ENCODE assay signal across 15 mouse cellular contexts in the genomic region with DNA sequence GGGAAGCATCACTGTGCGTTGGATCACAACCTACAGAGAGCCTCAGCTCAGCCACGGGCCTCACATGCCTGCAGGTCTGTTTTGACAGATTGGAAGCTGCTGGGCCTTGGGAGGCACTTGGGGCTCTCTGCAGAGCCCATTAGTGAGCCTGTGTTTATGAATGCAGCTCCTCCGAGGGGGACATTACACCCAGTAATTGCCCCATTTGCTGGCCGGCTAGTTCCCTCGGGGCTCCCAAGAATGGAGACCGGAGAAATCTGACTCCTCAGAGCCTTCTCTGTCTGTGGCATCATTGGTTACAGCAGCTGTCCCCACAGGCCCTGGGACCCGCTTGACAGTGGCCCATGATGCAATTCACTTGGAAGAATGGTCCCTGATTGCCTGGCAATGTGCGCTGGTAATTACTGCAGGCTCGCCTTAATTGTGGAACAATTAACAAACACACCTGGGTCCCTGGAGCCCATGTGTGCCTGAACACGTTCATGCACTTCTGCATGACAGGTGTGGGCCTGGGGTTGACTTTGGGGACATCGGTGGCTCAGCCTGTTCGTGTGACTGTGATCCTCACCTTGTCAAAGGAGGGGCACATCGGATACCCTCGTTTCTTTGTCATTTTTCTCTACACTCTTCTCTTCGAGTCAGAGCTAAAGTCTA. TPM values are rescaled to one million over a fixed set of nuclear protein-coding genes. Genes with fewer than 3 reads are reported as not detected.
DNase-seq lines count a peak whose midpoint lies in the region; ATAC-seq lines count a peak whose summit lies in the region.
"Had no signal": no experiment of that assay in that cellular context is flagged by ENCODE, and none has a peak within 500 bp of the region (broad histone marks: within the 10 kb centered on the region; RNA-seq: fewer than 3 reads in every experiment).

No protein-coding gene starts in this region.

- H3K27me3 ChIP-seq in forebrain, embryonic 12.5 days = no peaks in the 10 kb centered on the region
- no peaks in the 10 kb centered on the region for H3K27me3 ChIP-seq in hindbrain, embryonic 15.5 days
- H3K27me3 ChIP-seq in midbrain, embryonic 15.5 days (replicated peaks) = no peaks in the 10 kb centered on the region
- H3K27me3 ChIP-seq: liver, embryonic 12.5 days had no signal

- no peak overlapping the region for H3K4me2 ChIP-seq in forebrain, embryonic 12.5 days
- no peak overlapping the region for H3K4me2 ChIP-seq in hindbrain, embryonic 15.5 days
- no peak overlapping the region for H3K4me2 ChIP-seq in midbrain, embryonic 15.5 days
- H3K4me2 ChIP-seq: liver, embryonic 12.5 days had no signal

- no peaks in the 10 kb centered on the region for H3K9me3 ChIP-seq in forebrain, embryonic 12.5 days
- no peaks in the 10 kb centered on the region for H3K9me3 ChIP-seq in hindbrain, embryonic 15.5 days
- no peaks in the 10 kb centered on the region for H3K9me3 ChIP-seq in midbrain, embryonic 15.5 days
- H3K9me3 ChIP-seq: liver, embryonic 12.5 days had no signal

- H3K9ac ChIP-seq in forebrain, embryonic 12.5 days = no peak overlapping the region
- H3K9ac ChIP-seq in hindbrain, embryonic 15.5 days = no peak overlapping the region
- no peak overlapping the region for H3K9ac ChIP-seq in midbrain, embryonic 15.5 days
- H3K9ac ChIP-seq: liver, embryonic 12.5 days had no signal

- 46% methylated on average over 15 of the region's 15 CpGs for WGBS in forebrain, embryonic 12.5 days
- WGBS in hindbrain, embryonic 15.5 days = 41% methylated on average over 15 of the region's 15 CpGs
- whole genome bisulfite sequencing in midbrain, embryonic 15.5 days = 54% methylated on average over 15 of the region's 15 CpGs

- ATAC-seq in forebrain, embryonic 12.5 days (ENCODE audit: low FRiP score) = peak; percentile 88
- ATAC-seq in hindbrain, embryonic 15.5 days (ENCODE audit: low FRiP score, low read depth) = 0 out of 2 replicates have a peak, but pooled peaks have one; percentile 28
- ATAC-seq in midbrain, embryonic 15.5 days (replicated peaks) = no peak
- ATAC-seq in granulocyte monocyte progenitor cell, adult 5-6 weeks (replicated peaks; ENCODE audit: poor library complexity, severe bottlenecking) = no peak
- ATAC-seq: liver, embryonic 12.5 days had no signal

- DNase-seq in embryo, embryonic 11 days = peak; percentile 49
- no peak for DNase-seq in kidney, postnatal 14 days
- DNase-seq in urinary bladder, postnatal 10 days (ENCODE audit: low spot score) = no peak
- no peak for DNase-seq in gastrocnemius, adult 8-10 months (ENCODE audit: low spot score in 2 of 2)
- DNase-seq: cerebellum, postnatal 10 days; heart, adult 18-20 months; heart, postnatal 10 days; kidney, adult 9 months; right cerebral cortex, postnatal 25 days; thymus, postnatal 36 days had no signal

- H3K4me1 ChIP-seq in forebrain, embryonic 12.5 days = peaks cover 27% of the 10 kb centered on the region
- peaks cover 31% of the 10 kb centered on the region for H3K4me1 ChIP-seq in hindbrain, embryonic 15.5 days (replicated peaks)
- peaks cover 13% of the 10 kb centered on the region for H3K4me1 ChIP-seq in midbrain, embryonic 15.5 days
- H3K4me1 ChIP-seq: liver, embryonic 12.5 days had no signal

- H3K27ac ChIP-seq in forebrain, embryonic 12.5 days = peak overlapping the region; percentile 86
- peak overlapping the region; percentile 53 for H3K27ac ChIP-seq in hindbrain, embryonic 15.5 days (replicated peaks)
- peak overlapping the region; percentile 41 for H3K27ac ChIP-seq in midbrain, embryonic 15.5 days
- H3K27ac ChIP-seq: liver, embryonic 12.5 days had no signal

- H3K36me3 ChIP-seq in forebrain, embryonic 12.5 days (replicated peaks) = peaks cover 55% of the 10 kb centered on the region
- H3K36me3 ChIP-seq in hindbrain, embryonic 15.5 days = peaks cover 30% of the 10 kb centered on the region
- H3K36me3 ChIP-seq in midbrain, embryonic 15.5 days (replicated peaks) = peaks cover 13% of the 10 kb centered on the region; the same call in 1 of the 2 replicates

- no peak overlapping the region for H3K4me3 ChIP-seq in forebrain, embryonic 12.5 days (replicated peaks)
- no peak overlapping the region for H3K4me3 ChIP-seq in hindbrain, embryonic 15.5 days
- H3K4me3 ChIP-seq in midbrain, embryonic 15.5 days = no peak overlapping the region
- H3K4me3 ChIP-seq: liver, embryonic 12.5 days had no signal

RNA-seq across cellular contexts. Expression of a gene that starts 51.6 kb away (rescaled TPM):
- 1.1 and 1.6 TPM in 2 replicates for polyA plus RNA-seq in forebrain, embryonic 12.5 days (2016; fragmentation: Nextera tagmentation; extraction: Ambion mirVana)
- polyA plus RNA-seq in hindbrain, embryonic 15.5 days (2015; fragmentation: Nextera tagmentation; extraction: Ambion mirVana) = 1.4 and 1.6 TPM in 2 replicates
- polyA plus RNA-seq in midbrain, embryonic 15.5 days (2015; fragmentation: Nextera tagmentation; extraction: Ambion mirVana) = 0.90 and 1.5 TPM in 2 replicates
- under 1 TPM; 0.51 to 0.74 (median 0.67) TPM for total RNA-seq in gastrocnemius, adult 8-10 months (2022)
- 60.4 and 61.3 TPM in 2 replicates for total RNA-seq in granulocyte monocyte progenitor cell, adult 5-6 weeks (2014; fragmentation: Nextera tagmentation)
- 69.4 and 72.2 TPM in 2 replicates for total RNA-seq in granulocyte monocyte progenitor cell, adult 5-6 weeks (2017)

Comparison
In these comparisons a context has a peak if more than half of its experiments do, and no peak if none do; other contexts are left out.
1. ATAC-seq: peak in forebrain, embryonic 12.5 days (single experiment) and hindbrain, embryonic 15.5 days (single experiment); none in midbrain, embryonic 15.5 days (single experiment) and granulocyte monocyte progenitor cell, adult 5-6 weeks (single experiment).
2. Peak in every context shown above with its lines, with median percentiles within 50 percentile points of each other: H3K27ac ChIP-seq.